Mouse (Mus musculus): ENCODE measurements around the gene Fkbp8. TPM values are rescaled to one million over a fixed set of nuclear protein-coding genes. Genes with fewer than 3 reads are reported as not detected.

The Fkbp8 gene
- total and polyA plus RNA-seq, 3 experiments: 176 to 266 (median 178) TPM

- Histone ChIP-seq H3K79me2 (replicated peaks; ENCODE audit: control insufficient read depth, extremely low read depth, insufficient read depth, poor library complexity, severe bottlenecking) (no peaks in the 10 kb centered on the region), H3K9ac (ENCODE audit: insufficient read depth, low read depth) (no peak overlapping the region), H3K4me1 (ENCODE audit: control insufficient read depth in 1 of 2, insufficient read depth in 2 of 2) (no peaks in the 10 kb centered on the region), H3K27ac (ENCODE audit: insufficient read depth, low read depth) (no peak overlapping the region), H3K4me3 (replicated peaks in 1 of 3; ENCODE audit: low read depth in 2 of 3, low read length in 2 of 3, poor library complexity in 1 of 3) (no peak overlapping the region), H3K9me3 (replicated peaks; ENCODE audit: low read length) (no peaks in the 10 kb centered on the region), H3K36me3 (replicated peaks in 1 of 2; ENCODE audit: control insufficient read depth in 1 of 2, insufficient read depth in 1 of 2, low read length in 1 of 2) (peaks cover 72 to 84% of the 10 kb centered on the region in 2 experiments), H3K4me2 (ENCODE audit: insufficient read depth, low read depth, poor library complexity, severe bottlenecking) (no peak overlapping the region), H3K27me3 (replicated peaks) (no peaks in the 10 kb centered on the region)
- dilution Hi-C loops (cut with MboI; ENCODE audit: extremely low pct_ligation_motif_present, extremely low pct_unique_long_range_greater_than_20kb, low sequenced_read_pairs) (no loop called here), in situ Hi-C loops (cut with MboI; ENCODE audit: low pct_ligation_motif_present, low pct_unique_long_range_greater_than_20kb, low sequenced_read_pairs) (no loop called here)
- DNase-seq (ENCODE audit: extremely low read depth): no peak
- TF ChIP-seq ZNF384 (IDR thresholded peaks at IDR 0.05; ENCODE audit: low read depth, low read length) (no peak), POLR2AphosphoS2 (IDR thresholded peaks at IDR 0.05; ENCODE audit: low read depth, low read length) (no peak), MAZ (IDR thresholded peaks at IDR 0.05; ENCODE audit: low read depth, low read length) (no peak), RCOR1 (conservative IDR thresholded peaks at IDR 0.05; ENCODE audit: low read depth, low read length) (no peak), MAFK (IDR thresholded peaks at IDR 0.05; ENCODE audit: insufficient replicate concordance, low read length) (no peak), RAD21 (IDR thresholded peaks at IDR 0.05; ENCODE audit: low read depth, low read length) (no peak), IRF4 (IDR thresholded peaks at IDR 0.05; ENCODE audit: low read depth, low read length) (no peak), POLR2A (IDR thresholded peaks at IDR 0.05; ENCODE audit: low read depth, low read length) (no peak), JUND (conservative IDR thresholded peaks at IDR 0.05; ENCODE audit: low read depth, low read length) (no peak), USF2 (conservative IDR thresholded peaks at IDR 0.05; ENCODE audit: low read depth, low read length) (no peak)
These were observed 57.2 kb downstream of the Fkbp8 start for GRCm38 (mm10) chr8:70584606-70585257.

Other genes with a start within 250 kb of the Fkbp8 start
Only the 20 nearest of the 28 such genes appear.
- 39.6 and 45.7 TPM in 2 replicates for gene Upf1, start 174.4 kb upstream of the Fkbp8 start, total RNA-seq (2012; rRNA removed)
- gene Upf1, start 174.4 kb upstream of the Fkbp8 start, total RNA-seq (2014; rRNA removed): 27.0 and 31.1 TPM in 2 replicates
- 42.4 and 44.4 TPM in 2 replicates for gene Upf1, start 174.4 kb upstream of the Fkbp8 start, polyA plus RNA-seq (2012; ENCODE audit: insufficient read length, low read depth)
- 0.08 and 0.13 TPM in 2 replicates for gene Comp, start 154.2 kb upstream of the Fkbp8 start, total RNA-seq (2012; rRNA removed)
- not detected in 2 replicates for gene Comp, start 154.2 kb upstream of the Fkbp8 start, total RNA-seq (2014; rRNA removed)
- gene Comp, start 154.2 kb upstream of the Fkbp8 start, polyA plus RNA-seq (2012; ENCODE audit: insufficient read length, low read depth): 0.16 TPM in 1 of 2 replicates, not detected in the other
- gene Crtc1, start 88.1 kb upstream of the Fkbp8 start, total RNA-seq (2012; rRNA removed): 1.8 and 2.0 TPM in 2 replicates
- 1.3 and 2.2 TPM in 2 replicates for gene Crtc1, start 88.1 kb upstream of the Fkbp8 start, total RNA-seq (2014; rRNA removed)
- 8.2 and 8.6 TPM in 2 replicates for gene Crtc1, start 88.1 kb upstream of the Fkbp8 start, polyA plus RNA-seq (2012; ENCODE audit: insufficient read length, low read depth)
- 10.2 and 15.6 TPM in 2 replicates for gene Klhl26, start 50.8 kb upstream of the Fkbp8 start, total RNA-seq (2012; rRNA removed)
- gene Klhl26, start 50.8 kb upstream of the Fkbp8 start, total RNA-seq (2014; rRNA removed): 3.7 and 4.7 TPM in 2 replicates
- 4.9 and 6.0 TPM in 2 replicates for gene Klhl26, start 50.8 kb upstream of the Fkbp8 start, polyA plus RNA-seq (2012; ENCODE audit: insufficient read length, low read depth)
- gene Tmem59l, start 40.4 kb upstream of the Fkbp8 start, total RNA-seq (2012; rRNA removed): not detected in 2 replicates
- not detected in 2 replicates for gene Tmem59l, start 40.4 kb upstream of the Fkbp8 start, total RNA-seq (2014; rRNA removed)
- not detected in 2 replicates for gene Tmem59l, start 40.4 kb upstream of the Fkbp8 start, polyA plus RNA-seq (2012; ENCODE audit: insufficient read length, low read depth)
- 1.1 and 1.2 TPM in 2 replicates for gene Crlf1, start 34.6 kb upstream of the Fkbp8 start, total RNA-seq (2012; rRNA removed)
- gene Crlf1, start 34.6 kb upstream of the Fkbp8 start, total RNA-seq (2014; rRNA removed): 0.42 TPM in 2 replicates
- 0.44 and 0.78 TPM in 2 replicates for gene Crlf1, start 34.6 kb upstream of the Fkbp8 start, polyA plus RNA-seq (2012; ENCODE audit: insufficient read length, low read depth)
- gene Rex1bd, start 21.0 kb upstream of the Fkbp8 start, total RNA-seq (2012; rRNA removed): 87.3 and 90.0 TPM in 2 replicates
- 43.3 and 47.8 TPM in 2 replicates for gene Rex1bd, start 21.0 kb upstream of the Fkbp8 start, total RNA-seq (2014; rRNA removed)
- 38.4 and 59.9 TPM in 2 replicates for gene Rex1bd, start 21.0 kb upstream of the Fkbp8 start, polyA plus RNA-seq (2012; ENCODE audit: insufficient read length, low read depth)
- 3,341 and 3,407 TPM in 2 replicates for gene Uba52, start 16.9 kb upstream of the Fkbp8 start, total RNA-seq (2012; rRNA removed)
- gene Uba52, start 16.9 kb upstream of the Fkbp8 start, total RNA-seq (2014; rRNA removed): 1,091 and 1,181 TPM in 2 replicates
- 1,199 and 1,372 TPM in 2 replicates for gene Uba52, start 16.9 kb upstream of the Fkbp8 start, polyA plus RNA-seq (2012; ENCODE audit: insufficient read length, low read depth)
- gene Kxd1, start 232 bp downstream of the Fkbp8 start, total RNA-seq (2012; rRNA removed): 45.7 and 63.4 TPM in 2 replicates
- 67.9 and 68.0 TPM in 2 replicates for gene Kxd1, start 232 bp downstream of the Fkbp8 start, total RNA-seq (2014; rRNA removed)
- gene Kxd1, start 232 bp downstream of the Fkbp8 start, polyA plus RNA-seq (2012; ENCODE audit: insufficient read length, low read depth): 56.6 and 56.7 TPM in 2 replicates
- gene Ell, start 11.7 kb downstream of the Fkbp8 start, total RNA-seq (2012; rRNA removed): 9.8 TPM in 2 replicates
- gene Ell, start 11.7 kb downstream of the Fkbp8 start, total RNA-seq (2014; rRNA removed): 6.4 and 6.5 TPM in 2 replicates
- gene Ell, start 11.7 kb downstream of the Fkbp8 start, polyA plus RNA-seq (2012; ENCODE audit: insufficient read length, low read depth): 14.0 and 17.9 TPM in 2 replicates
- 141 and 174 TPM in 2 replicates for gene Isyna1, start 66.6 kb downstream of the Fkbp8 start, total RNA-seq (2012; rRNA removed)
- gene Isyna1, start 66.6 kb downstream of the Fkbp8 start, total RNA-seq (2014; rRNA removed): 99.9 and 107 TPM in 2 replicates
- gene Isyna1, start 66.6 kb downstream of the Fkbp8 start, polyA plus RNA-seq (2012; ENCODE audit: insufficient read length, low read depth): 139 and 163 TPM in 2 replicates
- 77.3 and 84.9 TPM in 2 replicates for gene Ssbp4, start 81.1 kb downstream of the Fkbp8 start, total RNA-seq (2012; rRNA removed)
- gene Ssbp4, start 81.1 kb downstream of the Fkbp8 start, total RNA-seq (2014; rRNA removed): 31.0 and 41.3 TPM in 2 replicates
- 114 and 128 TPM in 2 replicates for gene Ssbp4, start 81.1 kb downstream of the Fkbp8 start, polyA plus RNA-seq (2012; ENCODE audit: insufficient read length, low read depth)
- gene Lrrc25, start 88.4 kb downstream of the Fkbp8 start, total RNA-seq (2012; rRNA removed): 0.25 and 0.30 TPM in 2 replicates
- gene Lrrc25, start 88.4 kb downstream of the Fkbp8 start, total RNA-seq (2014; rRNA removed): 2.4 and 2.6 TPM in 2 replicates
- gene Lrrc25, start 88.4 kb downstream of the Fkbp8 start, polyA plus RNA-seq (2012; ENCODE audit: insufficient read length, low read depth): 4.0 and 5.9 TPM in 2 replicates
- gene Gdf15, start 104.7 kb downstream of the Fkbp8 start, total RNA-seq (2012; rRNA removed): 0.21 TPM in 1 of 2 replicates, not detected in the other
- gene Gdf15, start 104.7 kb downstream of the Fkbp8 start, total RNA-seq (2014; rRNA removed): not detected in 2 replicates
- 0.16 TPM in 1 of 2 replicates, not detected in the other for gene Gdf15, start 104.7 kb downstream of the Fkbp8 start, polyA plus RNA-seq (2012; ENCODE audit: insufficient read length, low read depth)
- gene Pgpep1, start 132.7 kb downstream of the Fkbp8 start, total RNA-seq (2012; rRNA removed): 15.2 and 22.9 TPM in 2 replicates
- gene Pgpep1, start 132.7 kb downstream of the Fkbp8 start, total RNA-seq (2014; rRNA removed): 10.3 and 12.3 TPM in 2 replicates
- 30.0 and 35.1 TPM in 2 replicates for gene Pgpep1, start 132.7 kb downstream of the Fkbp8 start, polyA plus RNA-seq (2012; ENCODE audit: insufficient read length, low read depth)
- gene Lsm4, start 145.5 kb downstream of the Fkbp8 start, total RNA-seq (2012; rRNA removed): 135 and 168 TPM in 2 replicates
- 134 and 143 TPM in 2 replicates for gene Lsm4, start 145.5 kb downstream of the Fkbp8 start, total RNA-seq (2014; rRNA removed)
- gene Lsm4, start 145.5 kb downstream of the Fkbp8 start, polyA plus RNA-seq (2012; ENCODE audit: insufficient read length, low read depth): 240 and 256 TPM in 2 replicates
- gene Jund, start 171.2 kb downstream of the Fkbp8 start, total RNA-seq (2012; rRNA removed): 279 and 287 TPM in 2 replicates
- gene Jund, start 171.2 kb downstream of the Fkbp8 start, total RNA-seq (2014; rRNA removed): 147 and 191 TPM in 2 replicates
- 255 and 283 TPM in 2 replicates for gene Jund, start 171.2 kb downstream of the Fkbp8 start, polyA plus RNA-seq (2012; ENCODE audit: insufficient read length, low read depth)
- not detected in 2 replicates for gene Iqcn, start 175.7 kb downstream of the Fkbp8 start, total RNA-seq (2012; rRNA removed)
- gene Iqcn, start 175.7 kb downstream of the Fkbp8 start, total RNA-seq (2014; rRNA removed): not detected in 2 replicates
- gene Iqcn, start 175.7 kb downstream of the Fkbp8 start, polyA plus RNA-seq (2012; ENCODE audit: insufficient read length, low read depth): 0.07 TPM in 1 of 2 replicates, not detected in the other
- 0.25 and 0.34 TPM in 2 replicates for gene Gm3336, start 190.8 kb downstream of the Fkbp8 start, total RNA-seq (2012; rRNA removed)
- gene Gm3336, start 190.8 kb downstream of the Fkbp8 start, total RNA-seq (2014; rRNA removed): 0.31 TPM in 1 of 2 replicates, not detected in the other
- gene Gm3336, start 190.8 kb downstream of the Fkbp8 start, polyA plus RNA-seq (2012; ENCODE audit: insufficient read length, low read depth): 0.49 and 0.89 TPM in 2 replicates
- 3.8 and 4.7 TPM in 2 replicates for gene Pde4c, start 196.0 kb downstream of the Fkbp8 start, total RNA-seq (2012; rRNA removed)
- gene Pde4c, start 196.0 kb downstream of the Fkbp8 start, total RNA-seq (2014; rRNA removed): 2.3 and 3.1 TPM in 2 replicates
- 6.5 TPM in 2 replicates for gene Pde4c, start 196.0 kb downstream of the Fkbp8 start, polyA plus RNA-seq (2012; ENCODE audit: insufficient read length, low read depth)